10 mouse cellular contexts compared by ENCODE assay signal in the genomic region with DNA sequence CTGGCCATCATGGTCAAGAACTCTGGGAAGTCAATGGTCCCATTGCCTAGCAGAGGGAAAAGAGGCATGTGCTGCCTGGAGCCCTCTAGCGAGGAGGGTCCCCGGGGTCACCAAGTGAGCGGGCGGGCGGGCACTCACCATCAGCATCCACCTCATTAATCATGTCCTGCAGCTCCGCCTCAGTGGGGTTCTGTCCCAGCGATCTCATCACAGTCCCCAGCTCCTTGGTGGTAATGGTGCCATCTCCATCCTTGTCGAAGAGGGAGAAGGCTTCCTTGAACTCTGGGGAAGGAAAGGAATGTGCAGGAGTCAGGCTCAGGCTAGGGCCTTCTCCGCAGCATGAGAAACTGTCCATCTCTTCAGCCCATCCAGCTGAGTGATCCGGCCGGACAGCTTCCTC. TPM values are rescaled to one million over a fixed set of nuclear protein-coding genes. Genes with fewer than 3 reads are reported as not detected.
"Had no signal": no experiment of that assay in that cellular context is flagged by ENCODE, and none has a peak within 500 bp of the region (broad histone marks: within the 10 kb centered on the region; RNA-seq: fewer than 3 reads in every experiment).

No protein-coding gene starts in this region.

- H3K27me3 ChIP-seq: liver, embryonic 15.5 days; midbrain, embryonic 13.5 days had no signal

- H3K4me3 ChIP-seq: limb, embryonic 10.5 days; liver, embryonic 15.5 days; midbrain, embryonic 13.5 days had no signal

- H3K9ac ChIP-seq: liver, embryonic 15.5 days; midbrain, embryonic 13.5 days had no signal

- ATAC-seq: lung, postnatal 0 days; midbrain, embryonic 13.5 days had no signal

- DNase-seq: kidney, postnatal 10 days; lung, adult 2 months; lung, postnatal 36 days had no signal

- H3K27ac ChIP-seq: limb, embryonic 10.5 days; liver, embryonic 15.5 days had no signal

- H3K4me2 ChIP-seq: liver, embryonic 11.5 days; liver, embryonic 15.5 days; midbrain, embryonic 13.5 days had no signal

- H3K9me3 ChIP-seq: limb, embryonic 10.5 days; liver, embryonic 15.5 days; midbrain, embryonic 13.5 days had no signal

RNA-seq across cellular contexts. Expression of gene Ptgir, which starts 11.2 kb away (rescaled TPM):
- total RNA-seq: layer of hippocampus, adult 8-10 months had no signal

RNA-seq across cellular contexts. Expression of gene Gng8, which starts 25.9 kb away (rescaled TPM):
- total RNA-seq: megakaryocyte progenitor cell, adult 5-6 weeks had no signal

RNA-seq across cellular contexts. Expression of gene Pnmal2, which starts 27.0 kb away (rescaled TPM):
- total RNA-seq: megakaryocyte progenitor cell, adult 5-6 weeks had no signal

RNA-seq across cellular contexts. Expression of gene Pnmal1, which starts 42.0 kb away (rescaled TPM):
- total RNA-seq: megakaryocyte progenitor cell, adult 5-6 weeks had no signal
- polyA plus RNA-seq: lung, adult 2 months; lung, postnatal 0 days had no signal
